Mouse (Mus musculus) v-Abl transformed pro-B cells (cell line): Measurements from ENCODE around the gene Parp3.

Source experiments
- in situ Hi-C, 2 experiments: fragments of 400-800 bp; cut with MboI; formaldehyde crosslinking; loops; one replicate each; pipeline ENCODE4 v1.15.1; 2025; ENCODE audit not compliant: unreplicated experiment in 2 of 2

The Parp3 gene

DNA sequence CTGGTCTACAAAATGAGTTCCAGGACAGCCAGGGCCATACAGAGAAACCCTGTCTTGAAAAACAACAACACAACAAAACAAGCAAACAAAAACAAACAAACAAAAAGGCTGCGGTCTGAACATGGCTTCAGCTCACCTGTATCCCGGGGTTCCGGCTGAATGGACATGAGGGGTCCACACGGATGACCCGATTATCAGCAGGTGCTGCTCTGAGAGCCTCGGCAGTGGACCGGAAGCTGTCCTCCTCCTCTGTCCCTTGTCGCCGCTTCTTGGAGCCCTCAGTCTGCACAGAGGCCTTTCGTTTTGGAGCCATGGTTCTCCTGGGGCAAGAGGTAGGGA, 1.1 kb downstream of the Parp3 start, which contains the start of gene Rrp9:
Rrp9 (plus strand) TSS at position 301 of the 339 bp plus-strand sequence.
- in situ Hi-C loops: loop anchor here (5.0 to 10.0 kb wide), 2 partner anchors 51 to 258 kb away; partner anchors contain the start of gene Rpl29 (in 1 of the 2)

DNA sequence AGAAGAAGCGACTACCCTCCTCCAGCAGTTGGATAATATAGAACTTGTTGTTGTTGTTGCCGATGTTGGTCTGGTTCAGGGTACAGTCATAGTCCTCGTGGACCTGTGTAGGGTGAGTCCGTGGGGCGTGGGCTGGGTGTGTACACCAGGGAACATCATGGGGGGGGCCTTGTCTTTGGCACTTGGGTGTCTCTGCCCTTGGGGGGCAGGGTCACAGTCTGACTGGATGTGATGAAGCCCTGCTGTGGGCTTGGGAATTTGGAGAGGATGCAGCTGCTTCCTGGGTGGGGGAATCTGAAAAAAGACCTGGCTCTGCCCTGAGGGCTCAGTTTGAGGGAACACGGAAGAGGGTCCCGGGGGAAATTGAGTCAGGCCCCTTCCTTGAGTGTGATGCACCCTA, 1.7 kb downstream of the Parp3 start:
- in situ Hi-C loops: loop anchor here (5.0 to 10.0 kb wide), 2 partner anchors 50 to 258 kb away; partner anchors contain the start of gene Rpl29 (in 1 of the 2)

DNA sequence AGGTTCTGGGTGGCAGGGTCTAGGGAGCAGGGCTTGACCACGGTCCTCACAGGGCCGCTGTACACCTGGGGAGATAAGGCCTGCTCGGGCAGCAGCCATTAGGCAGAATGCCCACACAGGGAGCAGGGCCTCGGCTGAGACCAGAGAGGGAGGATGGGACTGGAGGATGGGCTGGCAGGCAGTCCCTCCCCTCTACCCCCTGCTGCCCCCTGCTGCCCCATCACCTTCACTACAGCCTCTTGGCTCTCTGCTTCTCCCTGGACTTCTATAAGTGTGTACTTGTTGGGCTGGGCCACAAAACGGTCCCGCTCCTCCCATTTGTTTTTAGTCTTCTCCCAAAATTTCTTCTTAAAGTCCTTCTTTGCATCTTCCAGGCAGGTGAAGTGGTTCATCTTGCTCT, 2.3 kb downstream of the Parp3 start:
- in situ Hi-C loops: loop anchor here (10.0 to 25.0 kb wide), 2 partner anchors 50 to 637 kb away; partner anchors contain the start of genes Col6a6 (in 1 of the 2) and Rpl29 (in 1 of the 2)

DNA sequence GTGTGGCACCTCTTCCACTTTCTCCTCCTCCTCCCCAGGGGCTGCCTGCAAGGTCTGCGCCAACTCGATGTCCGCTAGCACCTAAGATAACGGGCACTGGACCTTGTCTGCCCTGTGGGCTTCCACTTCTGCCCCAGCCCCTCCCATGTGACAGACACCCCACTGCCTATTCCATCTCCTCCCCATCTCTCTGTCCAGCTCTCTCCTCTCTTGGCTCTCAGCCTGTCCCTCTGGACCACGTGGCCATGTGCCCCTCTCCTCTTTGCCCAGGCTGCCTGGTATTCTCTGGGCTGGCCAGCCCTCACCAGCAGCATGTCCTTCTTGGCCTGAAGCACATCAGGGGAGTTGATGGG, 3.0 kb downstream of the Parp3 start:
- in situ Hi-C loops: loop anchor here (10.0 to 25.0 kb wide), 2 partner anchors 49 to 636 kb away; partner anchors contain the start of genes Col6a6 (in 1 of the 2) and Rpl29 (in 1 of the 2)

DNA sequence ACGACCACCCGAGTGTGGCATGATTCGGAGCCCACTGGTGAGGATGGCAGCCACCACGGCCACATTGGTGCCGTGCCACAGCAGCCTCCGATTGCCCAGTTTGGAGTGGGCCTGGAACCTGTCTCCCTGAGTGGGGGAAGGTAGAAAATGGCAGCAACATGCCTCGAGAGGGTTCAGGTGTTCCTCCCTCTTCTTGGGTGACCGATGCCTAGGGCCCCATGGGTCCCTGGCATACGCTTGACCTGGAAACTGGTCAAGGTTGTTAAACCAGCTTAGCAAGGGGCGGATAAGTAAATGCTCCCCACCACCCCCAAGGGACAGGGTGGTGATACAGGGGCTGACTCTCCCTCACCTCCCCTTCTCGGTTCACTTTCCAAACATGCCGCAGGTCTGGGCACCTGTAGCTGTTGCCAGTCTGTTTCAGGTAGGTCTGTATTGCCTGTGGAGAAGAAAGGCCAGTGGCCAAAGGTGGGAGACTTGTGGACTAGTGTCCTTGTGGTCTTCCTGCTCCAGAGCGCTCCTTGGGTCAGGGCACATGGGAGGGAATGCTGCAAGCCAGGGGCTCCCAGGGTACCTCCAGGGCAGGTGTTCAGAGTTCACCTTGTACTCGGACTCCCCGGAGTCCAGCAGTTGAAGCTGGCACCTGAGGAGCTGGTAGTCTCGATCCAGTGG, 3.5 kb downstream of the Parp3 start:
- in situ Hi-C loops: loop anchor here (10.0 to 25.0 kb wide), 2 partner anchors 48 to 636 kb away; partner anchors contain the start of genes Col6a6 (in 1 of the 2) and Rpl29 (in 1 of the 2)

DNA sequence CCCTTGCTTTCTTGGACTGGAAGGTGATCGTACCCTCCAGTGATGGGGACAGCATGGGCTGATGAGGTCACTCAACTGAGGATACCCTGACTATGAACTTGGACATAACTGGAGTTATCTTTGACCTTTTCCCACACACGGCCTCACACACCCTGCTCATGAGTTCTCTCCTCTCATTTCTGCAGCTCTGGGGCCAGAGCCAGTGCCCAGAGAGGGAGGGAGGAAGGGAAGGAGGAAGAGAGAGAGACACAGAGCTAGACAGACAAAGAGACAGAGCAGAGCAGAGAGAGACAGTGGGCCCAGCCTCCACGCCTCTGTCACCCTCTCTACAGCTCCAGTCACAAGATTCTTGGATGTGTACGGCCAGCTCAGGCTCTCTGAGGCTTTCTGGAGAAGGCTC, 4.4 kb downstream of the Parp3 start:
- in situ Hi-C loops: loop anchor here (10.0 to 25.0 kb wide), 2 partner anchors 48 to 635 kb away; partner anchors contain the start of genes Col6a6 (in 1 of the 2) and Rpl29 (in 1 of the 2)

DNA sequence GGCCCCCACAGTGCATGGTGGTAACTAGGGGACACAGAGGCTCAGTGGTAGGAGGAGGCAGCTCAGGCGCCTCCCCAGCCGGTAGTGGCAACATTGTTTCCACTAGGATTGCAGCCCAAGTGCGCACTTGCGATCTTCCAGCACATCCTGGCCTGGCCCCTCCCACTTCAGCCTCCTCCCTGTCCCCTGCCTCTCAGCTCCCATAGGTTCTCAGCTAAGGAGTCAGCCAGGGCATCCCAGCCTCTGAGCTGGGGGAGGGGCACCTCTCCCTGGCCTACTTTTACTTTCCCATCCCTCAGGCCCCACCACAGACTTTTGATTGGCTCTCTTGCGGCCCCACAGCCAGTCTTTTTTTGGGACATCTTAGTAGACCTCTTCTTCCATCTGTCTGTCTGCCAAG, 4.9 kb downstream of the Parp3 start:
- in situ Hi-C loops: loop anchor here (10.0 to 25.0 kb wide), 2 partner anchors 47 to 635 kb away; partner anchors contain the start of genes Col6a6 (in 1 of the 2) and Rpl29 (in 1 of the 2)

DNA sequence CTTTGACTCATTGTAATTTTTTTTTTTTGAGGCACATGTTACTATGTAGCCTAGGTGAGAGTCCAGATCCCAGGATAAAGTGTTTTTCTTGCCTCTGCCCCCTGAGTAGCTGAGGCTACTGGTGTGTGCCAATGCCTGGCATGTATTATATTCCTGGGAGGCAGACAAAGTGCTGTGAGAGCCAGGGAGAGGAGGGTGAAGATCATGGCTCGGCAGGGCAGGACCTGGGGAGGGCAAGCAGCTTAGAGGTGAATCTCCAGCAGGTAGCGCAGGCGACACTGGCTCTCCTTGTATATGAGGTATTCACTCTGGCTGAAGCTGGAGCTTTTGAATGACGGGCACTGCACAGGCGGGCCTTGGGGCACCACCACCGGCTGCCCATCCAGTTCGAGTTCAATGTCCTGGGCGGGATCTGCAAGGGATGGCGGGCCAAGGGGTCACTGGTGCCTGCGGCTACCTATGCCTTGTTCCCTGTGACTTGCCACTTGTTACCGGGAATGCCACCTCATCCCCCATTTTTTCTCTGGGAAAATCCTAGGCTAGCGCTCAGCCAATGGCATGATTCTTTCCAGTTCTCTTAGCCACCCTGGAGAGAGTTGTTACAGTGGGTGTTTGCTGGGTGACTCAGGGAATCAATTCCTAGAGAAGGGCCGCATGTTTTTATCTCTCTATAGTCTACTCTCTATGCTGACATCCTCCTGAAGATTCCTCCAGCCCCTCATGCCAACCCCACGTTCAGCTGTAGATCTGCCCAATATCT, 5.6 kb downstream of the Parp3 start:
- in situ Hi-C loops: loop anchor here (10.0 to 25.0 kb wide), 2 partner anchors 46 to 634 kb away; partner anchors contain the start of genes Col6a6 (in 1 of the 2) and Rpl29 (in 1 of the 2)

DNA sequence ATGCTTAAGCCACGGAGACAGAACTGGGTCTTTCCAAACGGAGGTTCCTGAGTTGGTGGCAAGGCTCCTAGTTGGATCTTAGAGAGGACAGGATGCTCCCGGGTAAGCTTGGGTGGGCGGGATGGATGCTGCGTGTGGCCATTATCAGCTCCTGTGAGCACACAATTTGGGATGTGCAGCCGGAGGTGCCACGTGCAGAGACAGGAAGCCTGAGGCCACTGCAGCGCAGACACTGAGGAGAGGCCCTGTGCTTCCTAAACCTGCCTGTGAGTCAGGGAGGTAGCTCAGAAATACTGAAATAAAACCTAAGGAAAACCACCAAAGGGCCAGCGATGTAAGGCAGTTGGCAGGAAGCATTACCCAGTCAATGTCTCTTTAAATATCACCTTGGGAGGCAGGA, 7.0 kb downstream of the Parp3 start:
- in situ Hi-C loops: loop anchor here (10.0 to 25.0 kb wide), 2 partner anchors 45 to 632 kb away; partner anchors contain the start of genes Col6a6 (in 1 of the 2) and Rpl29 (in 1 of the 2)

DNA sequence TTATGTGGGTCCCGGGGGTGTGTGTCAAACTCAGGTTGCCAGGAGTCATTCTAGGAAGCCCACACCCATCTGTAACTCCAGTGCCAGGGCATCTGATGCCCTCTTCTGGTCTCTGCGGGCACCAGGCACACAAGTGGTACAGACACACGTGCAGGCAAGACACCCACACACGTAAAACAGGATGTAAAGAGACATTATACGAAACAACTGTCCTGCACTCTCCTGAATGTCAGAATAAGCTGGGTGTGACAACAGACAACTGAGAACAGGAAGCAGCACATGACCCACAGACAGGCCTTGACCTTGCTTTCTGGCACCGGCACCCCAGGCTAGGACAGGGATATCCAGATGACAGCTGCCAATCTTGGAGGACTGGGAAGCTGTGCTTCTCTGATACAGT, 7.4 kb downstream of the Parp3 start:
- in situ Hi-C loops: loop anchor here in 1 of 2 experiments (25.0 kb wide), 1 partner anchor 632 kb away; the partner anchor contains the start of gene Col6a6

DNA sequence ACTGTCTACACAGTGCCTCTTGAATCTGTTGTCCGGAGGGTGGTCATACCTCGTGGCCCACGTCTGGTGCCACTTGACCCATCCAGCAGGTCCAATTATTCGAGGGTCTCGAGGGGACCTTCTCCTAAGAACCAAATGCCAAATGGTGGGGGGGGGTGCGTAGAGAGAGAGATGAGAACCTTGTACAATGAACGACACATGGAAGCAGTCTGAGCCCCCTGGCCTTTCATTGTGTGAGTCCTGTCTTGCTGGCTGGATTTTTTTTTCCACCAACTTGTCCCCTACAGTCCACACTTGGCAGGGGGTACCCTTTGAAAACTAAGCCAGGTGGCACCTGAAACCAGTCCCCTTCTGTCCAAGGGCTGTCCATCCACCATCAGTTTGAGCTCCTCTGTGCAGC, 9.0 kb downstream of the Parp3 start:
- in situ Hi-C loops: loop anchor here in 1 of 2 experiments (25.0 kb wide), 1 partner anchor 630 kb away; the partner anchor contains the start of gene Col6a6

DNA sequence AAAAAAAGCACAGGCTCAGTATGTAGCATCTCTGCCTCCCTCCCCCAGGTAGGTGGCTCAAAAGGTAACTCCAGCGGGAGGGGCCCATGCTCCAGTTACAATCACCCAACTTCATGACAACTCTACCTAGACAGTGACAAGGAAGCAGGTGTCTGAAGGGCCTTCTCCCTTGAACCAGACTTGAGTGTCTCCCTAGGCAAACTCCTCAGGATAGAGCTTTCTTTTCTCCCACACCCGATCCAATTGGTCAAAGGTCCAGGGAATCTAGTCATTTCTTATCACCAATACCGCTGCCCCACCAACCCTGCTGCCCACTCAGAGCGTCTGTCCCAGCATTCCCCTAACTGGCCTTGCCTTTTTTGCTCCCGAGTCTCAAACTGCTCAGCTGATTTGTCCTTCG, 10.0 kb downstream of the Parp3 start:
- in situ Hi-C loops: loop anchor here in 1 of 2 experiments (25.0 kb wide), 1 partner anchor 629 kb away; the partner anchor contains the start of gene Col6a6

DNA sequence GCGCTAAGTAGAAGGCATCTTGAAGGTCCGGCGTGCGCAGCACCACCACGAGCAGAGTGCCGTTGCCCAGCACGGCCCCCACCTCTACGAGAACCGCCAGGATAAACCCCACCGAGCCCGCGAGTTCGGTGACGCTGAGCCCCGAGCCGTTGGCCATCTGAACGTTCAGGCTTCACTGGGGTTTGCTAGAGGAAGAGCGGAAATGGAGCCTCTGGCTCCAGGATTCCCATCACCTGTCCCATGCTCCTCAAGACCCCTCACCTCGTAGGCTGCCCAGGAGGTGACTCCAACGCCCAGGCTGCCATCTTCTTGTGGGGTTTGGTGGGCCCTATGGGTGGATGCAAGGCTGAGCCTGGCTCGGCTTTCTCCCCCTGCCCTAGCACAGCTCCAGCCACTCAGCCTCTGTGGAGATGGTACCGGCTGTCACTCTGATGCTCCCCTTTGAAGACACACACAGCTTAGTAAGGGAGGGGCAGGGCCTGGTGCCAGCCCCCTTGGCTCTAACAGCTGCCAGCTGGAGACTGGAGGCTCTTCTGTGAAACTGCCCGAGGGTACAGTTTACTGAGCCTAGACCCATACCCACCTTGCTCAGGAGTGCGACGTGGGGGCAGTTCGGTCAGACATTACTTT, 11.1 kb downstream of the Parp3 start, which contains the start of gene Gpr62:
Gpr62 (minus strand) TSS at position 368 of the 630 bp plus-strand sequence.
- in situ Hi-C loops: loop anchor here in 1 of 2 experiments (25.0 kb wide), 1 partner anchor 628 kb away; the partner anchor contains the start of gene Col6a6

DNA sequence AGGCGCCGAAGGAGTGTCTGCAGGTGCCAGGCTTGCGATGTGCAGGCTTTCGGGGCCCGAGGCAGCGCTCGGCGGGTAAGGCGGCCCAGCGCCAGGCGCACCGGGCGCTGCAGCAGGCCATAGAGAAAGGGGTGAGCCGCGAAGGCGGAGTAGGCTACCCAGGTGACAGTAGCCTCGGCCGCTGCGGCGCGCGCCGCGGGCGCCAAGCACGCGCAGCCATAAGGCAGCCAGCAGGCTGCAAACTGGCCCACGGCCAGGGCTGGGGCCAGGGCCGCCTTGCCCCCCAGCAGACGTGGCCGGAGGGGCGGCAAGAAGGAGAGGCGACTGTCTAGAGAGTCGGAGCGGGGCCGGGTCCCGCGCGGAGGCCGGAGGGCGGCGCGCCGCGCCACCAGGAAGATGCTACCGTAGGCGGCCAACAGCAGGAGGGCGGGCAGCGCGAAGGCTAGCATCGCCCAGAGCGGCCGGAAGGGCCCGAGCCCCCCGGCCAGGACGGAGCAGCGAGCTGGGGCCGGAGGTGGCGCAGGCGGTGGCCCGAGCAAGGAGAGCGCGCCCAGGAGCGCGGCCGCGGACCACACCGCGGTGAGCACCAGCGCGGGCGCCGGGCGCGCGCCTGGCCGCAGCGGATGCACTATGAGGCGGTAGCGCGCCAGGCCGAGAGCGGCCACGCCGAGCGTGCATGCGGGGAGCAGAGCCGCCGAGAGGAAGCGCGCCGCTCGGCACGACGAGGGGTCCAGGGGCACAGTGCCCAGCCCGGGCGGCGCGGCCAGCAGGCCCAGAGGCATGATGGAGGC, 11.8 kb downstream of the Parp3 start:
- in situ Hi-C loops: loop anchor here in 1 of 2 experiments (25.0 kb wide), 1 partner anchor 628 kb away; the partner anchor contains the start of gene Col6a6

DNA sequence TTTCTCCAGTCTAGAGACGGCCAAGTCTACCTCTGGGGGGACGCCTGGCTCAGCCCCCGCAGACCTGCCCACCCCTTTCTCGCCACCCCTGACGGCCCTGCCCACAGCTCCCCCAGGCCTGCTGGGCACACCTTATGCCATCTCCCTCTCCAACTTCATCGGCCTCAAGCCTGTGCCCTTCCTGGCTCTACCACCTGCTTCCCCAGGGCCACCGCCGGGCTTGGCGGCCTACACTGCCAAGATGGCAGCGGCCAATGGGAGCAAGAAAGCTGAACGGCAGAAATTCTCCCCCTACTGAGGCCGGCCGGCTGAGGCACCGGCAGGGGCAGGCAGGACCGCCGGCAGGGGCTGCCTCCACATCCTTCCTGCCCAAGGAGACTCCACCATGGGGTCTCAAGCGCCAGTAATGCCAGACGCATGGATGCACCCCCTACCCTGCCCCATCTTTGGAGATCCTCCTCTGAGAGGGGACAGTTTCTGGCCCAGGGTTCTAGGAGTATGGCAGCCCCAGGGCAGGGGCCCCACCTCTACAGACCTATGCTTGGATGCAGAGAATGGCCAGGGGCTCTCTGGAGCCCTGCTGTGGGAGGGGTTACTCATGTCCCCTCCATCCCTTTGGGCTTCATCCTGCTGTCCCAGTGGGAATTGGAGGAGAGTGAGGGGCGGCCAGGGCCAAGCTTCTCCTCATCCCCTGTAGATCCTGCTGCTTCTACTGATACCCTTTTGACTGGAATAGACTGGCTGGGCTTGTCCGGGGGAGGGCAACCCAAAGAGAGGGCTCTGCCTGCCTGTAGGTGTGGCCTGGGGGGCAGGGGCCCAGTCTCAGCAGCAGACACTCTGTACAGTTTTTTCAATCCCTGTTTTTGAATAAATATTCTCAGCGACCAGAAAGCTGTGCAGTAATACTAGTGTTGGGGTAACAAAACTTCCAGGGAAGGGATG, 13.4 kb downstream of the Parp3 start:
- in situ Hi-C loops: loop anchor here in 1 of 2 experiments (25.0 kb wide), 1 partner anchor 626 kb away; the partner anchor contains the start of gene Col6a6

DNA sequence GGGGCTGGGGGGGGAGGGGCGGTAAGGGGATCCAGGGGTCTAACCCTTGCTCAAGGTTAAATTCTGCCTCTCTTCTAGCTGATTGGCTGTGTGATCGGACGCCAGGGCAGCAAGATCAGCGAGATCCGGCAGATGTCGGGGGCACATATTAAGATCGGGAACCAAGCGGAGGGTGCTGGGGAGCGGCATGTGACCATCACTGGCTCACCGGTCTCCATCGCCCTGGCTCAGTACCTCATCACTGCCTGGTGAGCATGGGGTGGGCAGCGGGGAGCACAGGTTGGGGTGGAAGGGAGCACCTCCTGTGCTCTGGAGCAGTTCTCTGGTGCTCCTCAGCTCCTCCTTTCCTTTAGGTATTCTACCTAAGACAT, 14.3 kb downstream of the Parp3 start:
- in situ Hi-C loops: loop anchor here in 1 of 2 experiments (25.0 kb wide), 1 partner anchor 625 kb away; the partner anchor contains the start of gene Col6a6

DNA sequence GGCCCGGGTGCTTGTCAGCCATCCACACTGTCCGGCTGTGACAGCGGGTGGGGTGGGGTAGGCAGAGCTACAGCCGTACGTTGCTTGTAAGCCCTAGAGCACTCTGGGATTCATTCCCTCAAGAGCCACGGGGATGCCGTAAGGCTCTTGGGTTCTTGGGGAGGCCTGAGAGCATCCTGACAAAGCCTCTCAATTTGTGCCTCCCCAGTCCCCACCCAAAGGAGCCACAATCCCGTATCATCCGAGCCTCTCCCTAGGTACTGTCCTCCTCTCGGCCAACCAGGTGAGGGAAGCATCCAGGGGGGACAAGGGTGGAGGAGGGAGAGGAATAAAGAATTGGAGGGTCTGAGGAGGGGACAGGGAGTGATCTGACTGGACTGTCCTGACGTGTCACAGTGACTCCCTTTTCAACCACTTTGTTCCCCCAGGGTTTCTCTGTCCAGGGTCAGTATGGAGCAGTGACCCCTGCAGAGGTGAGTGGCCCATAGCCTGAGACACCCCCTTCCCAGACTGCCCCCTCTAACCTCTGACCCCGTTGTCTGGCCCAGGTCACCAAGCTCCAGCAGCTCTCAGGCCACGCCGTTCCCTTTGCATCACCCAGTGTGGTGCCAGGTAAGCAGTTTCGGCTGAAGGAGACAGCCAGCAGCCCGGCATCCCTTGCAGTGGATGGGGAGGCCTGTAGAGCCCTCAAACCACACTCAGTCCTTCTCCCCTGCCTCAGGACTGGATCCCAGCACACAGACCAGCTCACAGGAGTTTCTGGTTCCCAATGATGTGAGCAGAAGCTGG, 14.9 kb downstream of the Parp3 start:
- in situ Hi-C loops: loop anchor here in 1 of 2 experiments (25.0 kb wide), 1 partner anchor 625 kb away; the partner anchor contains the start of gene Col6a6
